ENCODE assay signal across 29 mouse cellular contexts in genomic region chr17:66594435-66594834, GRCm38 (mm10). TPM values are rescaled to one million over a fixed set of nuclear protein-coding genes. Genes with fewer than 3 reads are reported as not detected.
"Had no signal": no experiment of that assay in that cellular context is flagged by ENCODE, and none has a peak within 500 bp of the region (broad histone marks: within the 10 kb centered on the region; RNA-seq: fewer than 3 reads in every experiment).

Themis3 (minus strand) TSS chr17:66594621.

- ATAC-seq: liver, postnatal 0 days; lung, postnatal 0 days had no signal

- DNase-seq: kidney, adult 18-20 months; kidney, adult 9 months; kidney, postnatal 25 days; layer of hippocampus, postnatal 36 days; left cerebral cortex, postnatal 4 days; liver, postnatal 0 days; lung, embryonic 14.5 days; midbrain, embryonic 14.5 days; right cerebral cortex, adult 18-20 months; right cerebral cortex, postnatal 14 days; right cerebral cortex, postnatal 4 days; spleen, adult 18-20 months; thymus, adult 2 months; thymus, postnatal 14 days; thymus, postnatal 4 days had no signal

- H3K27me3 ChIP-seq: limb, embryonic 12.5 days; limb, embryonic 15.5 days had no signal

- H3K4me1 ChIP-seq: stomach, embryonic 15.5 days had no signal

- H3K27ac ChIP-seq: kidney, postnatal 0 days; left cerebral cortex, adult 2 months; limb, embryonic 12.5 days; limb, embryonic 15.5 days; liver, embryonic 14.5 days; stomach, embryonic 15.5 days had no signal

- H3K9me3 ChIP-seq: limb, embryonic 12.5 days; limb, embryonic 15.5 days; stomach, embryonic 15.5 days had no signal

- H3K4me2 ChIP-seq: limb, embryonic 12.5 days; limb, embryonic 15.5 days; liver, embryonic 11.5 days; lung, embryonic 14.5 days; midbrain, embryonic 11.5 days; stomach, embryonic 15.5 days had no signal

- H3K36me3 ChIP-seq: limb, embryonic 12.5 days; limb, embryonic 15.5 days; stomach, embryonic 15.5 days had no signal

- H3K4me3 ChIP-seq: left cerebral cortex, adult 2 months; limb, embryonic 12.5 days; limb, embryonic 15.5 days; stomach, embryonic 15.5 days had no signal

- H3K9ac ChIP-seq: limb, embryonic 12.5 days; limb, embryonic 15.5 days; liver, embryonic 14.5 days; liver, postnatal 0 days; lung, embryonic 14.5 days; stomach, embryonic 15.5 days had no signal

RNA-seq across cellular contexts. Expression of gene Themis3, which starts in this region (rescaled TPM):
- total RNA-seq: layer of hippocampus, postnatal 10 days; layer of hippocampus, postnatal 36 days; left cerebral cortex, postnatal 4 days; megakaryocyte-erythroid progenitor cell, adult 5-6 weeks; midbrain, postnatal 0 days had no signal
- polyA plus RNA-seq: limb, embryonic 12.5 days; liver, embryonic 11.5 days; liver, embryonic 14.5 days; midbrain, embryonic 11.5 days; midbrain, embryonic 14.5 days; midbrain, postnatal 0 days; neural tube, embryonic 11.5 days; neural tube, embryonic 14.5 days; thymus, adult 2 months had no signal
